Mouse (Mus musculus): ENCODE measurements around the gene Plk5. TPM values are rescaled to one million over a fixed set of nuclear protein-coding genes. Genes with fewer than 3 reads are reported as not detected.

Plk5 gene
- polyA plus RNA-seq, 1 experiment from 2014 or later: 0.18 TPM

GRCm38 (mm10) chr10:80386735-80387471 is 30.6 kb downstream of the Plk5 start:
- H3K9ac ChIP-seq (ENCODE audit: low read depth, low read length): peak overlapping the region; percentile 77
- peak overlapping the region; percentile 99 for H3K4me2 ChIP-seq (ENCODE audit: low read depth, low read length)
- H3K27me3 ChIP-seq (ENCODE audit: control insufficient read depth, insufficient read depth, low read depth, low read length): peaks cover 6% of the 10 kb centered on the region
- under 1% methylated on average over 71 of the region's 94 CpGs for WGBS (ENCODE audit: insufficient replicate concordance)
- peaks cover 12% of the 10 kb centered on the region for H3K36me3 ChIP-seq (ENCODE audit: control insufficient read depth, insufficient read depth)
- no peak overlapping the region for H3K27ac ChIP-seq (ENCODE audit: low read length)
- H3K4me1 ChIP-seq (ENCODE audit: control insufficient read depth, low read depth, low read length): peaks cover 53% of the 10 kb centered on the region
- peak overlapping the region; percentile 74 for H3K4me3 ChIP-seq (ENCODE audit: low read depth, low read length)
- ATAC-seq (ENCODE audit: low read depth): peak; percentile 11; the same call in 1 of the 2 replicates
- H3K9me3 ChIP-seq (replicated peaks; ENCODE audit: control insufficient read depth, low read length): no peaks in the 10 kb centered on the region

GRCm38 (mm10) chr10:80387522-80387959 is 31.3 kb downstream of the Plk5 start, which contains the start of gene Mex3d:
Gene Mex3d, minus strand, starts transcription at chr10:80387659.
- Histone ChIP-seq H3K4me1 (ENCODE audit: control insufficient read depth, low read depth, low read length) (peaks cover 53% of the 10 kb centered on the region), H3K4me2 (ENCODE audit: low read depth, low read length) (peak within 1 kb of the TSS; percentile 99), H3K9ac (ENCODE audit: low read depth, low read length) (peak within 1 kb of the TSS; percentile 77), H3K27ac (ENCODE audit: low read length) (peak within 1 kb of the TSS; percentile 29; the same call in 1 of the 2 replicates), H3K27me3 (ENCODE audit: control insufficient read depth, insufficient read depth, low read depth, low read length) (peaks cover 6% of the 10 kb centered on the region), H3K36me3 (ENCODE audit: control insufficient read depth, insufficient read depth) (peaks cover 13% of the 10 kb centered on the region), H3K4me3 (ENCODE audit: low read depth, low read length) (peak within 1 kb of the TSS; percentile 74), H3K9me3 (replicated peaks; ENCODE audit: control insufficient read depth, low read length) (no peaks in the 10 kb centered on the region)
- ATAC-seq (ENCODE audit: low read depth): peak; percentile 66
- 0% methylated on average over 10 of the region's 61 CpGs for WGBS (ENCODE audit: insufficient replicate concordance)

- H3K27ac ChIP-seq (ENCODE audit: low read length): no peak overlapping the region
- H3K36me3 ChIP-seq (ENCODE audit: control insufficient read depth, insufficient read depth): peaks cover 25% of the 10 kb centered on the region
- no peak overlapping the region for H3K9ac ChIP-seq (ENCODE audit: low read depth, low read length)
- no peak overlapping the region for H3K4me2 ChIP-seq (ENCODE audit: low read depth, low read length)
- H3K9me3 ChIP-seq (replicated peaks; ENCODE audit: control insufficient read depth, low read length): no peaks in the 10 kb centered on the region
- peaks cover 6% of the 10 kb centered on the region for H3K27me3 ChIP-seq (ENCODE audit: control insufficient read depth, insufficient read depth, low read depth, low read length)
- no peak overlapping the region for H3K4me3 ChIP-seq (ENCODE audit: low read depth, low read length)
- H3K4me1 ChIP-seq (ENCODE audit: control insufficient read depth, low read depth, low read length): peaks cover 49% of the 10 kb centered on the region
- 14% methylated on average over 2 of the region's 2 CpGs for WGBS (ENCODE audit: insufficient replicate concordance)
- no peak for ATAC-seq (ENCODE audit: low read depth)
Observed at GRCm38 (mm10) chr10:80388731-80389130, 32.5 kb downstream of the Plk5 start.

GRCm38 (mm10) chr10:80389185-80389708 is 33.0 kb downstream of the Plk5 start:
- Histone ChIP-seq H3K27me3 (ENCODE audit: control insufficient read depth, insufficient read depth, low read depth, low read length) (peaks cover 6% of the 10 kb centered on the region), H3K4me2 (ENCODE audit: low read depth, low read length) (no peak overlapping the region), H3K9me3 (replicated peaks; ENCODE audit: control insufficient read depth, low read length) (no peaks in the 10 kb centered on the region), H3K36me3 (ENCODE audit: control insufficient read depth, insufficient read depth) (peaks cover 30% of the 10 kb centered on the region), H3K4me3 (ENCODE audit: low read depth, low read length) (no peak overlapping the region), H3K4me1 (ENCODE audit: control insufficient read depth, low read depth, low read length) (peaks cover 44% of the 10 kb centered on the region), H3K9ac (ENCODE audit: low read depth, low read length) (no peak overlapping the region), H3K27ac (ENCODE audit: low read length) (no peak overlapping the region)
- ATAC-seq (ENCODE audit: low read depth): no peak
- 62% methylated on average over 4 of the region's 4 CpGs for WGBS (ENCODE audit: insufficient replicate concordance)

GRCm38 (mm10) chr10:80390697-80391096 is 34.4 kb downstream of the Plk5 start:
- H3K27me3 ChIP-seq (ENCODE audit: control insufficient read depth, insufficient read depth, low read depth, low read length): peaks cover 6% of the 10 kb centered on the region
- no peak for ATAC-seq (ENCODE audit: low read depth)
- H3K4me3 ChIP-seq (ENCODE audit: low read depth, low read length): no peak overlapping the region
- no peaks in the 10 kb centered on the region for H3K9me3 ChIP-seq (replicated peaks; ENCODE audit: control insufficient read depth, low read length)
- no peak overlapping the region for H3K9ac ChIP-seq (ENCODE audit: low read depth, low read length)
- WGBS (ENCODE audit: insufficient replicate concordance): 78% methylated on average over 9 of the region's 9 CpGs
- H3K4me2 ChIP-seq (ENCODE audit: low read depth, low read length): no peak overlapping the region
- H3K27ac ChIP-seq (ENCODE audit: low read length): no peak overlapping the region
- peaks cover 30% of the 10 kb centered on the region for H3K4me1 ChIP-seq (ENCODE audit: control insufficient read depth, low read depth, low read length)
- H3K36me3 ChIP-seq (ENCODE audit: control insufficient read depth, insufficient read depth): peaks cover 41% of the 10 kb centered on the region

- Histone ChIP-seq H3K4me2 (ENCODE audit: low read depth, low read length) (no peak overlapping the region), H3K9me3 (replicated peaks; ENCODE audit: control insufficient read depth, low read length) (no peaks in the 10 kb centered on the region), H3K9ac (ENCODE audit: low read depth, low read length) (no peak overlapping the region), H3K36me3 (ENCODE audit: control insufficient read depth, insufficient read depth) (peaks cover 41% of the 10 kb centered on the region), H3K27me3 (ENCODE audit: control insufficient read depth, insufficient read depth, low read depth, low read length) (no peaks in the 10 kb centered on the region), H3K4me3 (ENCODE audit: low read depth, low read length) (no peak overlapping the region), H3K27ac (ENCODE audit: low read length) (no peak overlapping the region), H3K4me1 (ENCODE audit: control insufficient read depth, low read depth, low read length) (peaks cover 24% of the 10 kb centered on the region)
- no peak for ATAC-seq (ENCODE audit: low read depth)
- WGBS (ENCODE audit: insufficient replicate concordance): 83% methylated on average over 5 of the region's 5 CpGs
Observed at GRCm38 (mm10) chr10:80392687-80393086, 36.4 kb downstream of the Plk5 start.

- Histone ChIP-seq H3K27me3 (ENCODE audit: control insufficient read depth, insufficient read depth, low read depth, low read length) (no peaks in the 10 kb centered on the region), H3K27ac (ENCODE audit: low read length) (no peak overlapping the region), H3K9me3 (replicated peaks; ENCODE audit: control insufficient read depth, low read length) (no peaks in the 10 kb centered on the region), H3K4me2 (ENCODE audit: low read depth, low read length) (no peak overlapping the region), H3K9ac (ENCODE audit: low read depth, low read length) (no peak overlapping the region), H3K36me3 (ENCODE audit: control insufficient read depth, insufficient read depth) (peaks cover 41% of the 10 kb centered on the region), H3K4me3 (ENCODE audit: low read depth, low read length) (no peak overlapping the region), H3K4me1 (ENCODE audit: control insufficient read depth, low read depth, low read length) (peaks cover 23% of the 10 kb centered on the region)
- 91% methylated on average over 35 of the region's 35 CpGs for WGBS (ENCODE audit: insufficient replicate concordance)
- ATAC-seq (ENCODE audit: low read depth): no peak
Observed at GRCm38 (mm10) chr10:80395025-80395627, 38.9 kb downstream of the Plk5 start.

GRCm38 (mm10) chr10:80396822-80397523 is 40.7 kb downstream of the Plk5 start:
- peak overlapping the region; percentile 98 for H3K4me2 ChIP-seq (ENCODE audit: low read depth, low read length)
- ATAC-seq (ENCODE audit: low read depth): no peak
- peak overlapping the region; percentile 99; the same call in 1 of the 2 replicates for H3K27ac ChIP-seq (ENCODE audit: low read length)
- peaks cover 36% of the 10 kb centered on the region for H3K4me1 ChIP-seq (ENCODE audit: control insufficient read depth, low read depth, low read length)
- no peaks in the 10 kb centered on the region for H3K9me3 ChIP-seq (replicated peaks; ENCODE audit: control insufficient read depth, low read length)
- 68% methylated on average over 11 of the region's 11 CpGs for WGBS (ENCODE audit: insufficient replicate concordance)
- H3K4me3 ChIP-seq (ENCODE audit: low read depth, low read length): peak overlapping the region; percentile 96
- H3K36me3 ChIP-seq (ENCODE audit: control insufficient read depth, insufficient read depth): peaks cover 37% of the 10 kb centered on the region
- peak overlapping the region; percentile 97 for H3K9ac ChIP-seq (ENCODE audit: low read depth, low read length)
- no peaks in the 10 kb centered on the region for H3K27me3 ChIP-seq (ENCODE audit: control insufficient read depth, insufficient read depth, low read depth, low read length)
